In genomic region chr11:31617236-31617635, GRCm38 (mm10) we compare ENCODE assay signal across 8 mouse cellular contexts. TPM values are rescaled to one million over a fixed set of nuclear protein-coding genes. Genes with fewer than 3 reads are reported as not detected.
A peak's percentile ranks its signal among the peaks of the same experiment; 100 is the strongest.
DNase-seq lines count a peak whose midpoint lies in the region; ATAC-seq lines count a peak whose summit lies in the region.

No protein-coding gene starts in this region.

- peak; percentile 10 to 13 for DNase-seq in thymus, adult 18-20 months
- no peak for DNase-seq in thymus, postnatal 10 days (ENCODE audit: low spot score in 2 of 2)
- peak; percentile 83 for DNase-seq in heart, adult 8-10 months (ENCODE audit: low spot score)
- no peak for DNase-seq in right cerebral cortex, postnatal 10 days (ENCODE audit: low spot score in 2 of 2)
- no peak for DNase-seq in B cell, adult 2 months
- DNase-seq in frontal cortex, postnatal 36 days (ENCODE audit: low spot score in 2 of 2), result no peak
- DNase-seq in spleen, postnatal 14 days (ENCODE audit: low spot score in 2 of 2), result no peak

- no peaks in the 10 kb centered on the region; the same call in 1 of the 2 replicates for H3K9me3 ChIP-seq in lung, embryonic 16.5 days (ENCODE audit: control insufficient read depth, low read length)

- no peaks in the 10 kb centered on the region for H3K36me3 ChIP-seq in lung, embryonic 16.5 days (ENCODE audit: control insufficient read depth, insufficient read depth, low read length)

- WGBS in lung, embryonic 16.5 days, result 40% methylated on average over 3 of the region's 3 CpGs

- peak; percentile 96 for ATAC-seq in lung, embryonic 16.5 days (ENCODE audit: low read depth)

- no peaks in the 10 kb centered on the region; the same call in 1 of the 2 replicates for H3K4me1 ChIP-seq in lung, embryonic 16.5 days (replicated peaks; ENCODE audit: control insufficient read depth, insufficient read depth, low read length)

- H3K27ac ChIP-seq in lung, embryonic 16.5 days (ENCODE audit: low read length), result no peak overlapping the region

- H3K4me2 ChIP-seq in lung, embryonic 16.5 days (ENCODE audit: low read depth, low read length), result no peak overlapping the region

- H3K9ac ChIP-seq in lung, embryonic 16.5 days (ENCODE audit: low read length), result no peak overlapping the region

- no peak overlapping the region for H3K4me3 ChIP-seq in lung, embryonic 16.5 days (ENCODE audit: low read length)

- H3K27me3 ChIP-seq in lung, embryonic 16.5 days (ENCODE audit: control insufficient read depth, insufficient read depth, low read depth, low read length), result no peaks in the 10 kb centered on the region

RNA-seq across cellular contexts. Expression of gene Bod1, which starts 54.4 kb away (rescaled TPM):
- total RNA-seq in heart, adult 8-10 months (2022), result 100 to 1,000 TPM; 135 to 160 (median 146) TPM
- 68.8 and 73.1 TPM in 2 replicates for polyA plus RNA-seq in lung, embryonic 16.5 days (2015; fragmentation: Nextera tagmentation; extraction: Ambion mirVana)

Comparison
In these comparisons a context has a peak if more than half of its experiments do, and no peak if none do; other contexts are left out.
1. DNase-seq: peak in thymus, adult 18-20 months (2 of 2) and heart, adult 8-10 months (single experiment); none in thymus, postnatal 10 days (0 of 2), right cerebral cortex, postnatal 10 days (0 of 2), B cell, adult 2 months (0 of 2), frontal cortex, postnatal 36 days (0 of 2) and spleen, postnatal 14 days (0 of 2).